Mouse (Mus musculus) CD4-positive, CD25-positive, alpha-beta regulatory T cell, adult 4 months (primary cell): Measurements from ENCODE around the gene Ankrd13b. TPM values are rescaled to one million over a fixed set of nuclear protein-coding genes. Genes with fewer than 3 reads are reported as not detected.
"Not testable (repeated sequence)": the region's sequence is repeated elsewhere in the genome, so short reads cannot be mapped to it uniquely, and the experiment has no call there.

ENCODE experiments used
- ATAC-seq: one replicate; pipeline ENCODE4 v1.8.0; 2017
- polyA plus RNA-seq, 2 experiments: library from polyadenylated mRNA; unstranded; fragments of 100-300 nt; shearing (Covaris generic); gene quantifications; one replicate each; pipeline ENCODE4 v1.2.1; 2017

Gene Ankrd13b
- polyA plus RNA-seq: 1 to 10 TPM; 1.3 to 1.4 TPM

DNA sequence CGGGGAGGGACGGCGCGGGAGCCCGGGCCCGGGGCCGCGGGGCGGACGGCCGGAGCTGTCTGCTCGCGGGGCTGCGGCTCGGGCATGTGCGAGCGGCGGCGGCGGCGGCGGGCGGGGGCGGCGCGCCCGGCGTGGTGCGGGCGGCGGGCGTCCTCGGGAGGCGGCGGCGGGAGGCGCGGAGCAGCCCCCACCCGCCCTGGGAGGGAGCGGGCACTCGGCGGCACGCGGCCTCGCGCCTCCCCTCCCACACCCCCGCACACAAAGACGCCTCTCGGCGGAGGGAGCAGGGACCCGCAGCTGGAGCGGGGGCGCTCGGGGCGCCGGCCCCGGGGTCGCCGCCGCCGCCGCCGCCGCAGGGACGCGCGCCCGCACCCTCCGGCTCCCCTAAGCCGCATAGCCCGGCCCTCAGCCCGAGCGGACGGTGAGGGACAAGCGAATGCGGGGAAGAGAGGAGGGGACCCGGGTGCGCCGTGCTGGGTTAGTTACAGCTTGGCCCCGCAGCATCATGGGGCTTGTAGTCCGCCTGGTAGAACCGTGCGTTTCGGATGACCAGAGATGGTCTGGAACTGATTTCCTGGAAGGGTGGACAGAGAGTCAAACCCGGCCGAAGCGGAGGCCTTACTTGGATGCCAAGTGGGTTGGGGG is at the start of gene Ankrd13b:
Gene Ankrd13b, minus strand, starts transcription at position 88 of the 645 bp plus-strand sequence.
- peak; percentile 18 for ATAC-seq

DNA sequence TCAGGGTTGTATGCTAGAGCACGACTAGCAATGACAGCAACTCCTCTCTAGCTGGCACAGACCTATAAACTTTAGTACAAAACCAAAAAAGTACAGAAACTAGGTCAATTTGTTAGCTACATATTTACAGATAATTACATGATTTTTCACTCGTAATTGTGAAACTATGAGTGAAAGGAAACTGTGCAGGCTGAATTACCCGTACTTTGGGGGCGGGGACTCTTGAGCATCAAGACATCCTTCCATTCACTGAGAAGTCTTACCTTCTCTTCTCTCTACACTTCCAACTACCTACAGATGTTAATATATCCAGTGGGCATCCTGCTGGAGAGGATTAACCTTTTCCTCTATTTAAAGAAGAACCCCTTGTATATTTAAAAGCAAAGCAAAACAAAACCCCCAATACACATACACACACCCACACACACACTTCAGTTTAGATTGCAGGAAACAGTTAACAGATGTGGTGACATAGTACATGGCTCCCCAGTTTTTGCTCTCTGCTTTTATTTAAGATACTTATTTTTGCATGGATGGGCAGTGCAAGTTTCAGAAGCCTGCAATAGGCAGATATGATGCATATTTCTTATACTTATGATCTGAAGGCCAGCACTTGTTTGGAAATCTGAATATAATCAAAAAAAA is 42.8 kb upstream of the Ankrd13b start:
- ATAC-seq: peak; percentile 69

DNA sequence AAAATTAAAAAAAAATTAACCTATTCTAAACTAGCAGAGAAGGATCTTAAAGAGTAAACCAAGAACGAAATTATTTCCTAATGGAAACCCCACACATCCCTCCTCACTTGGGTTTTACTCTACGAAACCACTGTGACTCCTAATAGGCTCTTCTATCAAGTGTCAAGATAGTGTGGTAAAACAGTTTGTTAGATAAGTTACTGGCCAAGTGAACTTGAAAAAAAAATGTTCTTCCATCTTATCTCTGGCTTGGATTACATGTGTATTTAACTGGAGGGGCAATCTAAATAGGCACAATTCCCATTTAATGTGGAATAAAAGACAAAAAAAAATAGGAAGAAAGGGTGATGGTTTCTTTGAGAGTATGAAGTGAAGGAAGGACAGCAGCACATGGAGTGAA is 41.4 kb upstream of the Ankrd13b start:
- no peak for ATAC-seq

DNA sequence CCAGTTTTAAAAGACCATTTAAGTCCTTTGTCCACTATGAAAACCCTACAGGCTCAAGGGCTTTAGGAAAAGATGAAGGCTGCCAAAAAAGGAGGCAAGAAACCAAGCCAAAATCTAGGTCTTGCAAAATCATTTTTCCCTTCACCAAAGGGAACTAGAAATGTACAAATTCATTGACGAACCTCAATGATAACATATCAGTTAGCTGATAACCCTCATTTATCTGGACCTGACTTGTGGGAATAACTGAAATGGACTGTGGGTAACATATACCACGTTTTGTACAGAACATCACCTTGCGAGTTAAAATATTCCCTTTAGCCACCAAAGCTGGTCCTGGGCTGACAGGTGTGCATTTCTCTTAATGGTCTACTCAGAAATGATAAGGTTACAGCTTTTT is 40.2 kb upstream of the Ankrd13b start:
- no peak for ATAC-seq

DNA sequence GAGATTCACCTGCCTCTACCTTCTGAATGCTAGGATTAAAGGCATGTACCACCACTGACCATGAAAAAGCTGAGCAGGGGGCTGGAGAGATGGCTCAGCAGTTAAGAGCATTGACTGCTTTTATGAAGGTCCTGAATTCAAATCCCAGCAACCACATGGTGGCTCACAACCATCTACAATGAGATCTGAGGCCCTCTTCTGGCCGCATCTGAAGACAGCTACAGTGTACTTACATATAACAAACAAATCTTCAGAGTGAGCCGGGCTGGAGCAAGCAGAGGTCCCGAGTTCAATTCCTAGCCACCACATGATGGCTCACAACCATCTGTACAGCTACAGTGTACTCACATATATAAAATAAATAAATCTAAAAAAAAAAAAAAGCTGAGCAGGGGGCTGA is 38.9 kb upstream of the Ankrd13b start:
- not testable (repeated sequence) for ATAC-seq

DNA sequence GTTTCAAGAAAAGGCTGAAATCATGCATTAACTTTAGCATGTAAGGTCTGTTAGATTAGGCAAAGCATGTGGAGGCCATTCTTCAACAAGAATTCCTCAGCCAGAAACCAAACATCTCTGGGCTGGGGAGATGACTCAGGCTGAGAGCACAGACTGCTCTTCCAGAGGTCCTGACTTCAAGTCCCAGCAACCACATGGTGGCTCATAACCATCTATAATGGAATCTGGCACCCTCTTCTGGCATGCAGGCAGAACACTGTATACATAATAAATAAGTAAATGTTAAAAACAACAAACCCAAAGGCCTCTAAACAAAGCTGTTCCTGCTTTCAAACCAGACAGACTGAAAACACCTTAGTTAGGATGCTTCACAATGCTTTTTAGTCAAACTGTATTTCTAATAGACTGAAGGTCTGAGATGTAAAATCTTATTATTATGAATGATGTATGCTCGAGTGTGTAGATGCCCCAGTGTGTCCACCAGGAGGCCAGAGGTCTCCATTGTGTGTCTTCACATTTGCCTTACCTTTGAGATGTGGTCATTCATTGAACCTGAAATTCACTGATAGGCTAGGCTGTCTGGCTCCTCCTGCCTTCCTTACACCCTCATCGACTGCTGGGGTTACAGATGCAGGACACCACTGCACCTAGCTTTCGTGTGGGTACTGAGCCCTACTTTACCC is 36.5 kb upstream of the Ankrd13b start:
- ATAC-seq: no peak

DNA sequence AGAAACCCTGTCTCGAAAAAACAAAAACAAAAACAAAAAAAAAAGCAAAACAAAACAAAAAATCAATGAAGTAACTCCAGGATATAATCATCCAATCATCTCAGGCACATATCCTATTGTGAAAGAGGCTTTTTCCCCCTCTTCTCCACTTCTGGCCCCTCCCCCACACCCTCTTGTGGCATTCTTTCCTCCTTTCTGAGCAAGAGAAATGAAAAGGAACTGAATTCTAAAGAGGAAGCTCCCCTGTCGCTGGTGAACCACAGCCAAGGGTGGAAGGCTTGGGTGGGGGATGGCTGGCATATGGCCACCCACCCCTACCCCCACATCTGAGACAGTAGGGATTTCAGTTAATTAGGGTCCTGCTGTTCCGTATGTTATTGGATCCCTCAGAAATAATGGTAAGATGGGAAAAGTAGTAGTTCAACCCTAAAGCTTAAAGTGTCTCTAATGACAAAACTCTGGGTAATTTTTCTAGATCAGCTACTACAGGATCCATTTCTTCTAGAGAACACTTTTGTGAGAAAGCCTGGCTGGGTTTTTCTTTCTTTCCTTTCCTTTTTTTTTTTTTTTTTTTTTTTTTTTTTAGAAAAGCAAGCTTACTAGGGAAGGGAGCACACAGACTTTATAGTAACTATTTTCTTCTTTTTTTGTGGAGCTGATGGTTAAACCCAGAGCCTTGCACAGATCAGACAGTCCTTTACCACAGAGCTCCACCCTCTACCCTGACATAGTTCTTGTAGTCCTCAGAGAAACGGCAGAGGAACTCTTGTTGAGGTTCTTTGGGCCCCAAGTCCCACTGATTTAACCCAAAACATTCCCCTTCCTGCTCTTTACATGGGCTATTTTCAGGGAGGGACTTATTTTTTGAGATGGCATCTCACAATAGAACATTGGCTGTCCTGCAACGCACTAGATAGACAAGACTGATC is 31.4 kb upstream of the Ankrd13b start:
- no peak for ATAC-seq

DNA sequence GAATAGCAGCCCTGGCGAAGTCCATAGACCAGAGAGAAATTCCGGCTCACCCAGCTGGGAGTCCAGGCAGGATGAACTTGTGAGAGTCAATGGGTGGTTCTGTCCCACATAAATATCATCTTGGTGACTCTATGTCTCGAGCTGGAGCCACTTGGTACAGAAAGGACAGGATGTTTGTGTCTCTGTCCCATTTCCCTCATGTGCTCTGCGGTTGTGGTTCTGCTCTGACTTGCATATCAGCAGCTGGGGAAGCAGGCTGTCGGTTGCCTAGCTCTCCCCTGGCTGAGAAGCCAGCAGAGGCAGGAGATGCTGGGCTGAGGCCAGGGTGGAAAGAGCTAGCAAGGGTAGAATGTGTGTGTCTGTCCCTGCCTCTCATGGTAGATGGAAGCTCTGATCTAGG is 29.6 kb upstream of the Ankrd13b start, which contains the start of gene Gm10392:
Gene Gm10392, minus strand, starts transcription at position 156 of the 400 bp plus-strand sequence.
- ATAC-seq: peak; percentile 87

DNA sequence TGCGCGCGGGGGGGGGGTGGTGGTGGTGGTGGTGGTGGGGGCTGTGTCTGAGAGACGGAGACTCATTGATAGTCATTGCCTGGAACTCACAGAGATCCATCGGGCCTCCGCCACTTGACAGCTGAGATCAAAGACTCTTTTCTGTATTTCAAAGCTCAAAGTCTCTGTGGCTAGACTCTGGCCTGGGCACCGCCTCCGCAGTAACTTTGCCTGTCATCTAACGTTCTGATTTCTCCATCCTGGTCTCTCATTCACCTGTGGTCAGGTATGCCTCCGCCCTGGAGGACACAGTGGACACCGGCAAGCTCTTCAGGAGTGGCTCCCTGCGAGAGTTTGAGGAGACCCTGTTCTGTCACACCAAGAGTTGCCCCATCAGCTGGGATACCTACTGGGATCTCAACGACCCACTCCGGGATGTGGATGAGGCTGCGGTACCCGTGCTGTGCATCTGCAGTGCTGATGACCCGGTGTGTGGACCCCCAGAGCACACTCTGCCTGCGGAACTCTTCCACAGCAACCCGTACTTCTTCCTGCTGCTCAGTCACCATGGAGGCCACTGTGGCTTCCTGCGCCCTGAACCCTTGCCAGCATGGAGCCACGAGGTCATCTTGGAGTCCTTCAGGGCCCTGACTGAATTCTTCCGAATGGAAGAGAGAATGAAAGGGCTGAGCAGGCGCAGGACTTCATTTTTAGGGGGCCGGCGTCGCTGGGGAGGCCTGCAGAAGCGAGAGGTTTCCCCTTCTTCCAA is 28.7 kb upstream of the Ankrd13b start:
- no peak for ATAC-seq

DNA sequence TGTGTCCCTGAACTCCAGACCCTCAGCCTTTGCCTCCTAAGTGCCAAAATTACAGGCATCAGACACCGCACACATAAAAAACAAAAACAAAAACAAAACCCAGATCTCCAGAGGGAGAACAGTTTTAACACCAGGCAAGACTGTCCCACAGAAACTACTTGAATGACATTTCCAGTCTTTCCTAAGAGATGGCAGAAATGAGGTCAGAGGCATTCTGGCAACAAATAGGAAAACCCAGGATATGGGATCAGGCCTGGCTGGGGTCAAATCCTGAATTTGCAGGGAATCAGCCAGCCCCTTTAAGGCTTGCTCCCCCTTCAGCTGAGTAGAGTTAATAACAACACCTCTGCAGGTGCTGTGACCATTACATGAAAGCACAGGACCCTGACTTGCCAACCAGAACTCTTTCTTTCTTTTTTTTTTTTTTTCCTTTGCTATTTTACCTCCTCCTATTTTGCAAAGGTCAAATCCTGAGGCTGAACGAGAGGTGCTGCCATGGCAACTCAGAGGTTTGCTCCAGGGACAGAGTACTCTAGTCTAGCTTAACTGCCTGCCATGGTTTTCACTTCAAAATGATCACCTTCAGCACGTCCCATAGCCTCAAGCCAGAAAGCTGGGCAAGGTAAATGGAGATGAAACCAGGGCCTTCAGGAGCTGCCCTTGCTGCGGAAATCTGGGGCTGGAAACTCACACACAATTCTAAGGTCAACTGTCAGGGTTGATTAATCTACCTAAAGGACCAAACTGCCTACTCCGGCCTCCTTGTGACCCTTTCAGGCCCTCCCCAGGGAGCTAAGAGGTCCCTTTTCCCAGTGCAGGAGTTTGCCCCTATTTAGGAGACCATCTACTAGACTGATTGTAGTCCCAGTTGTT is 27.3 kb upstream of the Ankrd13b start:
- ATAC-seq: no peak

DNA sequence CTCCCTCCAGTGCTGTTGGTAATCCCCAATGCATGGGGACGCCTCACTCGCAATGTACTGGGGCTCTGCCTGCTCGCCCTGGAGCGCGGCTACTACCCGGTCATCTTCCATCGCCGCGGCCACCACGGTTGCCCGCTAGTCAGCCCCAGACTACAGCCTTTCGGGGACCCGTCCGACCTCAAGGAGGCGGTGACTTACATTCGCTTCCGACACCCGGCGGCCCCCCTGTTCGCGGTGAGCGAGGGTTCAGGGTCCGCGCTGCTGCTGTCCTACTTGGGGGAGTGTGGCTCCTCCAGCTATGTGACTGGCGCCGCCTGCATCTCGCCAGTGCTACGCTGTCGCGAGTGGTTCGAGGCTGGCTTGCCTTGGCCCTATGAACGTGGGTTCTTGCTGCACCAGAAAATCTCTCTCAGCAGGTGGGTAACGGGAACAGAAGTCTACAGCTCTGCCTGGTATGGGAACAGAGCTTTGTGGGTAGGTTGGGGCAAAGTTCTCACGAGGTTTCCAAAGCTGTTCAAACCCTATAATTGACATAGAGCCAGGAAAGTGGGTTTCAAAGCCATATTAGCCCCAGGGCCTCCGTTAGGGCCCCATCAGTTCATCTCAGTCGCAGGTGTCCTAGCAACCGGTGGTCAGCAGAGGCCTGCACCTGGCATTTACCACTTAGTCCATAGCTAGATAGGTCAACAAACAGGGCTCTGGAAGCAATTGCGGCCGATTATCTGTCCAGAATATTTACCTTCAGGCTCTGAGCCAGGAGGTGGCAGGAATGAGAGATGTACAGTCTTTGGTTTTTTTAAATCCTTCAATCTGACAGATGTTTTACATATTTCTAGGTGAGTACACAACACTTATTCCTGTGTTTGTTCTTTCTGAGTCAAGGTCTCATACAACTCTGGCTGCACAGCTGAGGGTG is 26.4 kb upstream of the Ankrd13b start, which contains the start of gene Trp53i13:
Gene Trp53i13, minus strand, starts transcription at position 344 of the 916 bp plus-strand sequence.
- no peak for ATAC-seq

DNA sequence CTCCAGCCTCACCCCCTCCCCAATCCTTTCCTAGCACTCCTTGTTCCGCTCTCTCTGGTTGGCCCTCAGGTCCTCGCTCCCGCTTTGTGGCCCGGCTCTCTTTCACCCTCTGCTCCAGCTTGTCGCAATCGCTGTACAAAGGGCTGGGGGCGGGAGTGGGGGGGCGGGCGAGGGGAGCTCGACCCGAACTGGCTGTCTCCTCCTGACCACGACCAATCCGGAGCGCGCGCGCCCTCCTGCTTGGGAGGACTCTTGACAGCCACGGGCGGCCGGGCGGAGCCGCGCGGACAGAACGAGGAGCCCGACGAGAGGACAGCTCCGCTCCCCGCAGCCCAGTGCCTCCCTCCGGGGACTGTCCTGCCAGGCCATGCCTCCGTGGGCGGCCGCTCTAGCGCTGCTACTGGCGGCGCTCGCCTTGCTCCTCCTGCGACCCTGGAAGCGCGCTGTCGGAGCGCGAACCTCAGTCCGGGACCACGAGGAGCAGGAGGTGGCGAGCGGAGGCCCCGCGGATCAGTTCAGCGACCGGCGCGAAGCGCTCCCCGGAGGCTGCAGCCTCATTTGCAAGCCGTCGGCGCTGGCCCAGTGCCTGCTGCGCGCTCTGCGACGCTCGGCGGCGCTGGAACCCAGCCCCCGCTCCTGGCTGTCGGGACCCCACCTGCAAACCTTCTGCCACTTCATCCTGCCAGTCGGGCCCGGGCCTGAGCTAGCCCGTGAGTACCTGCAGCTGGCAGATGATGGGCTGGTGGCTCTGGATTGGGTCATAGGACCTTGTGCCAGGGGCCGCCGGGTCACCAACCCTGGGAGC is 25.6 kb upstream of the Ankrd13b start, which contains the start of gene Abhd15:
Gene Abhd15, plus strand, starts transcription at position 290 of the 805 bp plus-strand sequence.
- ATAC-seq: peak; percentile 3

DNA sequence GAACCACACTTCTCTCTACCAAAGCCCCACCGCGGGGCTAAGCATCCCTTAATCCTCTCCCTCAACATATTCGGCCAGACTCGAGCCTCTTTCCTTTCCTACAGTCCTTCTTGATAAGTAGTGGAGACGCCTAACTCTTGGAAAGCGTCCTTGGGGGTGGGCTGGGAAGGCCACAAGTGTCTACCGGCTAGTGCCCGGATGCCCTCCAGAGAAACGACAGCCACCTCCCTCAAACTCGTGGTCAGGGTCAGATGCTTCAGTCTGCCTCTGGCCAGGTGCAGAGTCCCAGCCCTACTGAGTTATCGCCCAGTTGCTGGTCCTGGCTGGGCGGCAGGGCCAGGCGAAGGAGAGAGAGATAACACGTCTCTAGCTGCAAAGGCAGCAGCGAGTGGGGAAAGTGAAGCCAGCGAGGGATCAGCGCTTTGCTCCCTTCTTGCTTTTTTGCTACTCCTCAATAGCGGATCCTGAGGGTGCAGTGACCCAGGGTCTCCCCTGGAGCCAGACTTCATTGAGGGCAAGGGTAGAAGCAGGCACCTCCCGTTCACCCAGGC is 24.9 kb upstream of the Ankrd13b start:
- ATAC-seq: no peak

DNA sequence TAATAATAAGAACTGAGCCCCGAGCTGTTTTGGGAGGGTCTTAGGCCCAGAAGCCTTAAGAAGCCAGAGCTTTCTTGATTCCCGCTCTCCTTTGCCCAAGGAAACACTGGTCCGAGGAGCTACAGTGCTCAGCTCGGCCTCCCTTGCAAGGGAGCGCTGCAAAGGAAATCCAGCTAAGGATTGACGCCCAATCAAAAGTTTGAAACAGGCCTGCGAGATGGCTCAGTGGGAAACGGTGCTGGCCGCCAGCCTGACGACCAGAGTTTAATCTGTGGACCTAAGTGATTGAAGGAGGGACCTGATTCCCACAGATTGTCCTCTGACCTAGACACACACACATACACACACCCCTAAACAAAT is 24.3 kb upstream of the Ankrd13b start:
- no peak for ATAC-seq

DNA sequence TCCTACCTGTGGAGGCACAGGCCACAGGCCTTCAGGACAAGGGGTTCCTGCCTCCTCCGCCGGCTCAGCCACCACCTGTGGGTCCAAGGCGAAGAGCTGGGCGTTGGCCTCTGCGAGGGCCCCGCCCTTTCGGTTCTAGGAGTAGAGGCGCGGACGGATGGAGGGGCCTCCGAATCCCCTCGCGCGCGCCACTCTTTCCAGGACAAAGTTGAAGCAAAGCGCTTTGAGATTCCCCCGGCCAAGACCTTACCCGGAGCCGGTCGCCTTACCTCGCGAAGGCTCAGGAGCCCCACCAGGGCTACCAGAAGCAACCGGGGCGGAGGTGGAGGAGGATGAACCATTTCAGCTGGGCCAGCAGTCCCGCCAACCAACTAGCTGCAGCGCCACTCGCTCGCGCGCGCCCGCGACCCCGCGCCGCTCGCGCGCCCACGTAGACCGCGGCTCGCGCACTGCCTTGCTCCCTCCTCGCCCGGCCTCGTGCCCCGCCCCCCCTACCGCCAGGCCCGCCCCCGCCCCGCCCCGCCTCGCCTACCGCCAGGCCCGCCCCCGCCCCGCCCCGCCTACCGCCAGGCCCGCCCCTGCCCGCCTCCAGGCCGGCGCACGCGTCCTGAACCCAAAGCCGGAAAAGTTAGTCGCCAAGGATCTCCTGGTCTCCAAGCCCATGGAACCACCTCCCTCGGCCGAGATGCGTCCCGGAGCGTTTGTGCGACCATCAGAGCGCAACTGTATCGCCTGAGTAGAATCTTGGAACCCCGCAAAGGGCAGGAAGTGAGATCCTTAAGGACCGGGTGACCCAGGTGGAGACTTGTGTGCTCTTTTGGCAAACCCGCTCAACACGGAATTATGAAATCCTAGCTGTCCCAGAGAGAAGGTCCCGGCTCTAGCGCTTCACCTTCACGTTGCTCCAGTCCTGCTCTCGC is 23.7 kb upstream of the Ankrd13b start:
- ATAC-seq: peak; percentile 80

DNA sequence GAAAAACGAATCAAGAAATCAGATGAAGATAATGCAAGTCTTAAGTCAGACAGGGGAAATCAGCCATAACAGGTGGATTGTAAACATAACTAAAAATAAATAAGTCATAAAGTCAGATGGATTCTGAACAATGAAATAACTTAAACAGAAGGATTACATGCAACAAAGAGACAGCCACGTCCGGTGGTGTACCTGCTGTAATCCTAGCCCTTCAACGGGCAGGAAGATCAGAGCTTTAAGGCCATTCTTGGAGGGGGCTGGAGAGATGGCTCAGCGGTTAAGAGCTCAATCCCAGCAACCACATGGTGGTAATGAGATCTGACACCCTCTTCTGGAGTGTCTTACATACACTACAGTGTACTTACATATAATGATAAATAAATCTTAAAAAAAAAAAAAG is 21.9 kb upstream of the Ankrd13b start:
- no peak for ATAC-seq
